22 mouse cellular contexts compared by ENCODE assay signal in genomic region chr12:85391148-85391547, GRCm38 (mm10).
"Had no signal": no experiment of that assay in that cellular context is flagged by ENCODE, and none has a peak within 500 bp of the region (broad histone marks: within the 10 kb centered on the region; RNA-seq: fewer than 3 reads in every experiment).

No protein-coding gene starts in this region.

- H3K9me3 ChIP-seq: heart, embryonic 13.5 days; heart, embryonic 15.5 days; hindbrain, embryonic 13.5 days; hindbrain, embryonic 15.5 days; limb, embryonic 13.5 days; limb, embryonic 15.5 days; liver, embryonic 12.5 days had no signal

- H3K4me2 ChIP-seq: heart, embryonic 11.5 days; heart, embryonic 13.5 days; heart, embryonic 15.5 days; hindbrain, embryonic 13.5 days; hindbrain, embryonic 15.5 days; limb, embryonic 13.5 days; limb, embryonic 15.5 days; liver, embryonic 12.5 days had no signal

- H3K36me3 ChIP-seq: heart, embryonic 13.5 days; heart, embryonic 15.5 days; hindbrain, embryonic 13.5 days; hindbrain, embryonic 15.5 days; limb, embryonic 13.5 days; limb, embryonic 15.5 days; liver, embryonic 12.5 days had no signal

- DNase-seq: gastrocnemius, postnatal 14 days; gastrocnemius, postnatal 36 days; heart, adult 18-20 months; heart, postnatal 14 days; heart, postnatal 36 days; kidney, adult 18-20 months; kidney, adult 8-10 months; kidney, postnatal 10 days; kidney, postnatal 25 days; kidney, postnatal 4 days; left cerebral cortex, postnatal 4 days had no signal

- H3K27me3 ChIP-seq: heart, embryonic 13.5 days; heart, embryonic 15.5 days; hindbrain, embryonic 15.5 days; limb, embryonic 13.5 days; limb, embryonic 15.5 days had no signal

- H3K4me1 ChIP-seq: hindbrain, embryonic 13.5 days; hindbrain, embryonic 15.5 days; limb, embryonic 13.5 days; limb, embryonic 15.5 days had no signal

- H3K27ac ChIP-seq: heart, embryonic 13.5 days; heart, embryonic 15.5 days; hindbrain, embryonic 13.5 days; hindbrain, embryonic 15.5 days; hindbrain, postnatal 0 days; layer of hippocampus, adult 2 months; limb, embryonic 13.5 days; limb, embryonic 15.5 days; liver, embryonic 12.5 days had no signal

- ATAC-seq: hindbrain, postnatal 0 days; intestine, embryonic 16.5 days; liver, embryonic 12.5 days had no signal

- H3K9ac ChIP-seq: heart, embryonic 13.5 days; heart, embryonic 15.5 days; hindbrain, embryonic 13.5 days; hindbrain, embryonic 15.5 days; limb, embryonic 13.5 days; limb, embryonic 15.5 days; liver, embryonic 12.5 days had no signal

- H3K4me3 ChIP-seq: heart, embryonic 13.5 days; heart, embryonic 15.5 days; hindbrain, embryonic 13.5 days; hindbrain, embryonic 15.5 days; layer of hippocampus, adult 2 months; limb, embryonic 13.5 days; limb, embryonic 15.5 days; liver, embryonic 12.5 days had no signal
